Mouse (Mus musculus) frontal cortex, postnatal 10 days (tissue): ENCODE data around the gene Ccl6.
"Not testable (repeated sequence)": the region's sequence is repeated elsewhere in the genome, so short reads cannot be mapped to it uniquely, and the experiment has no call there.

Experiments used
- DNase-seq, 2 experiments: peaks; one replicate each; pipeline ENCODE4 v3.0.0; 2022; ENCODE audit warnings: low spot score in 2 of 2, mixed read lengths in 1 of 2

Ccl6 gene

DNA sequence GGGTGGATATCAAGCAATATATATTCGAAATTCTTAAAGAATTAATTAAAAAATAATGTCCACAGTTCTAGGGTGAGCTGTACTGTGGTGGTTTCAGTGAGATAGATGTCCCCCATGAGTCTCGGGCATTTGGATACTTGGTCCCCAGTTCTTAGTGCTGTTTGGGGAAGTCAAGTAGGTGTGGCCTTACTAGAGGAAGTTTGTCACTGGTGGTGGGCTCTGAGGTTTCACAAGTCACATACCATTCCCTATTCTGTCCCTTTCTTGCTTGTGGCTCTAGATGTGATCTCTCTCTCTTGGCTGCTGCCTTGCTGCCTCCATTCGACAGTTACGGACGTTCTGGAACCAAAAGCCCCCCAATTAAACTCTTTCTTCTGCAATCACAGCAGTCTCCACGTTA, 32.5 kb downstream of the Ccl6 start:
- DNase-seq = no peak

DNA sequence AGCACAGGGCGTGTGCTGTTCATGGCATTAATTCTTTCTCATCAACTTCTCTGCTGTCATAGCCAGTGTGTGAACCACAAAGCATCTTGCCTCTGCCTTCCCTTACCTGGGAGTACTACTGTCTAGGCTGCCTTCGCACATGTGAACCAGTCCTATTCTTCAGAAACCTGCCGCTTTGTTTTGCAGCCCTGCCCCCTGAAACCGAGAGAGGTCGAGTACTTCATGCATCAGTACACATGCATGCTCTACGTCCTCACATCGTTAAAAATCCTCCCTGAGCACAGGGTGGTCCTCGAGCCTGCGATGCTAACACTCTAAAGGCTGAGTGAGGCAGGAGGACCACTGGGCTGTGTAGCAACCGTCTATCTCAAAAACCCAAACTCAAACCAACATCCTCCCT, 35.8 kb downstream of the Ccl6 start:
- no peak for DNase-seq

DNA sequence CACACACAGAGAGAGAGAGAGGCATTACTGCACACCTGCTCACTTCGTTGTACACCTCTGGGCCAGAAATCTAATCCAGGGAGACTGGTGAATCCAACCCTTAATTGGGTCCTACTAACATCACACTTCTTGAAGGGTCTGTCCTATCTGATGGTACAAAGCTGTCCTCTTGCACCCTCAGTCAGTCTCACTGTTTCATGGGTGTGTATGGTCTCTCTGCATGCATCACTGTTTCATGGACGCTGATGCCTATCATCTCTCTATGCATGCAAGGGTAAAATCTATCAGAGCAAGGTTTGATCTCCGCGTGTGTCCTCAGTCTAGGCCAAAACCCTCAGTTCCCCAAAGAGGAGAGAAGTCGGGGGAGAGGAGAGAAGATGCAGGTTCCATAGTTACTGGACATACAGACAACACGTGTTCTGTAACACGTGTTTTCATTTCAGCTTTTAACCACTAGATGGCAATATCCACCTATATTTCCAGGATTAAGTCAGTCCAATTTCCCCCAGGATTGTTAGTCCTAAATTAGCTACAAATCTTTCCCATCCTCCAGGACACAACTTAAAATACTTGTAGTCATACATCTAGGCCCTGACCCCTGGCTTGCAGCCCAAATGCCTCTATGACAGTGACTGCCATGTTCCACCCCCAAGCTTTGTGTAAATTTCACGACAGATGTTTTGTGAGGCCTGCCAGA, 36.7 kb downstream of the Ccl6 start:
- peak in 1 of 2 experiments; percentile 13 for DNase-seq

DNA sequence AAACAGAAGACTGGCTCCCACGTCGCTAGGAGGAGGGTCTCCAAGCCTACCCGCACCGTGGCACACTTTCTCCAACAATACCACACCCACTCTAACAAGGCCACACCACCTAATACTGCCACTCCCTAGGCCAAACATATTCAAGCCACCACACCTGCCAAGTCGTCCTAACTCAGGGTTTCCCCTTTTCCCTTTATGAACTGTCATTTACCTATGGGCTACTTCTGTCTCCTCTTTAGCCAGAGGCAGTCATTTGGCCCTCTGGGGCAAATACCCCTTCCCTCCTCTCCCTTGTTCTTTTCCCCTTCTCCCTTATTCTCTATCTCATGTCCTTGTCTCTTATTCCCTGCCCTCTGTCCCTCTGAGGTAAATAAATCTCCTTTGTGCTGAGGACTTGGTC, 41.2 kb downstream of the Ccl6 start:
- no peak for DNase-seq

DNA sequence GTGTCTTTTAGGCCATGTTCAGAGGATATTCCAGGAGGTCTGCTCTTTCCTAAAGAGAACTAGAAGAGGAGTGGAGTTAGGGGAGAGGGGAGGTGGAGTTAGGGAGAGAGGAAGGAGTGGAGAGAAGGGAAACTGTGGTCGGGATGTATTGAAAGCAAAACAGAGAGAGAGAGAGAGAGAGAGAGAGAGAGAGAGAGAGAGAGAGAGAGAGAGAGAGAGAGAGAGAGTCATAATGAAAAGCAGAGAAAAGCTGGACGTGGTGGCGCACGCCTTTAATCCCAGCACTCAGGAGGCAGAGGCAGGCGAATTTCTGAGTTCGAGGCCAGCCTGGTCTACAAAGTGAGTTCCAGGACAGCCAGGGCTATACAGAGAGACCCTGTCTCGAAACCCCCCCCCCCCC, 41.9 kb downstream of the Ccl6 start:
- DNase-seq = not testable (repeated sequence)

GRCm38 (mm10) chr11:83550186-83550632, 42.7 kb downstream of the Ccl6 start:
- DNase-seq = no peak

DNA sequence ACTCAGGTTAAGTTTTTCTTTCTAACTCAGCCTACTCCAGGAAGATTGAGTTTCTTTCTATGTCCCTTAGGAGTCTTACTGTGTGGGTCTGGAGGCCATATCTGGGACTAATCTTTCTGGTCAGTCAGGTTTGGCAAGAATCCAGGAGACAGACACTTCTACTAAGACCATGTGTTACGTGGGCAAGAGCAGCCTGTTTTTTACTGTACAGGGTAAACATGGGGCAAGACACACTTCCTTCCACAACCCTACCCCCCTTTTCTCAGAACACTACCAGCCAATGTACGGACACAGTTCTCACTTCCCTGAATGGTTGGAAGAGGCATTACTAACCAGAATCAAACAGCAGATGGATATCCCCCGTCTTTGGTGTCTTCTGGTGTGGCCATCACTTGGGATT, 48.7 kb downstream of the Ccl6 start:
- no peak for DNase-seq

DNA sequence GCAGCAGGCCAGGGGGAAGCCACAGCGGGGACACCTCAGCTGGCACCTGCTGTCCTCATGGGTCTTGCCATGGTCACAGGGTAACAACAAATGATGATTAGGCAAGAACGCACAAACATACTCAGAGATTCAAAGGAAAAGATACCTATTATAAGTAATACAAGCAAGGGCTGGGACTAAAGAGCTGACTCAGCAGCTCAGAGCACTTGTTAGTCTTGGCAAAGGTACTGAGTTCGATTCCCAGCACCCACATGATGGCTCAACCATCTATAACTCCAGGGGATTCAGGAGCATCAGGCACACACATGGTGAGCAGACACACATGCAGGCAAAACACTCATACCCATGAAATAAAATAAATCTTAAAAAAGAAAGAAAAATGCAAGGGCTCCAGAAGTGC, 51.5 kb downstream of the Ccl6 start:
- DNase-seq = no peak

DNA sequence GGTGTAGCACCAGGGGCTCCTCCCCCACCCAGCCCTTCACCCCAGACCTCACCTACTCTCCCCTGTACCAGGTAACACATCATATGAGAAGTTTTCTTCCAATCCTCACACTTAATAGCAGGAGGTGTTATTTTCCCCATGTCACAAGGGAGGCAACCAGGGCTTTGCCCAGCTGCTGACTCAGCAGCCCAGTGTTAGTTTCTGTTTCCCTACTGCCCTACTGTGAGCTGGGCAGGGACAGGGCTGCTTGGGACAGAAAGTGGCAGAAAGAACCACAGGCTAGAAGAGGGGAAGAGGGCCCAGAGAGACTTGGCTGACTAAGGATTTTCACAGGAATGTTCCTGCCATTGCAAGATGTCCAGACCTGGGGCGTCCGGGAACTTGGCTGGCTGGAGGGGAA, 52.0 kb downstream of the Ccl6 start:
- no peak for DNase-seq

- DNase-seq = no peak
Measured at GRCm38 (mm10) chr11:83538705-83539314, 54.1 kb downstream of the Ccl6 start.
